Mouse (Mus musculus) CH12.LX (cell line): ENCODE measurements around the gene Mrgpre.

Experiments used
- CHD2 ChIP-seq: IDR thresholded peaks from 2 replicates; pipeline ENCODE4 v1.6.1; 2011; ENCODE audit warnings: low read length, improper control_type of control experiment
- GABPA ChIP-seq: IDR thresholded peaks from 2 replicates; pipeline ENCODE4 v1.6.1; 2012; ENCODE audit warnings: low read depth, low read length, improper control_type of control experiment, inconsistent platforms; ENCODE audit not compliant: insufficient replicate concordance
- HCFC1 ChIP-seq: IDR thresholded peaks from 2 replicates; pipeline ENCODE4 v1.6.1; 2012; ENCODE audit warnings: low read depth, mild to moderate bottlenecking, inconsistent platforms, low read length, improper control_type of control experiment
- POLR2A ChIP-seq: IDR thresholded peaks from 2 replicates; pipeline ENCODE4 v1.6.1; 2011; ENCODE audit warnings: low read depth, mild to moderate bottlenecking, improper control_type of control experiment, low read length
- RAD21 ChIP-seq: IDR thresholded peaks from 2 replicates; pipeline ENCODE4 v1.6.1; 2011; ENCODE audit warnings: low read depth, mild to moderate bottlenecking, low read length, improper control_type of control experiment, moderate library complexity

- TF ChIP-seq RAD21 (no peak), CHD2 (no peak), HCFC1 (no peak), GABPA (no peak), POLR2A (no peak)
Measured at GRCm38 (mm10) chr7:143749045-143749444, 35.3 kb downstream of the Mrgpre start.
